Mouse (Mus musculus) erythroblast, embryonic 14.5 days (primary cell): Measurements from ENCODE around the gene Aph1a.

Experiments used
- GATA1 ChIP-seq: IDR thresholded peaks from 2 replicates; pipeline ENCODE4 v1.6.1; 2012; ENCODE audit warnings: low read length, inconsistent platforms, mixed read lengths
- TAL1 ChIP-seq: IDR thresholded peaks from 3 replicates; pipeline ENCODE4 v1.6.1; 2012; ENCODE audit warnings: low read length, inconsistent platforms, mixed read lengths

- TF ChIP-seq GATA1 (no peak), TAL1 (no peak)
Observed at GRCm38 (mm10) chr3:95879063-95879462, 14.7 kb upstream of the Aph1a start.
